Mouse (Mus musculus) myocyte (in vitro differentiated cells): ENCODE measurements at regions not wholly inside any gene's neighbourhood (a gene's known extent, or its start where the extent isn't known, plus 50 kb on each side); places are given as distances from the start of the nearest gene placed in this dataset.

ENCODE experiments used
- POLR2AphosphoS2 ChIP-seq: IDR thresholded peaks from one replicate; pipeline ENCODE4 v1.6.1; 2011; ENCODE audit warnings: low read depth, control low read depth; ENCODE audit not compliant: insufficient read length
- TCF12 ChIP-seq: IDR thresholded peaks from one replicate; pipeline ENCODE4 v1.6.1; 2011; ENCODE audit warnings: mild to moderate bottlenecking, control low read depth; ENCODE audit not compliant: poor library complexity, insufficient read depth, severe bottlenecking

GRCm38 (mm10) chr7:70813101-70813500 is 446.6 kb upstream of the Nr2f2 start:
- no peak for TF ChIP-seq POLR2AphosphoS2
- TF ChIP-seq TCF12, result no peak
